Mouse (Mus musculus) kidney, adult 2 months (tissue): ENCODE measurements around the gene Sema3b. TPM values are rescaled to one million over a fixed set of nuclear protein-coding genes. Genes with fewer than 3 reads are reported as not detected.
A peak's percentile ranks its signal among the peaks of the same experiment; 100 is the strongest.

Source experiments
- DNase-seq: peaks from one replicate; pipeline ENCODE4 v3.0.0; 2021
- H3K27ac ChIP-seq: fragments of 200-500 bp; 2 replicates; pipeline ENCODE4 v1.5.1; 2012; ENCODE audit warnings: low read depth, low read length, control low read depth, inconsistent platforms; ENCODE audit not compliant: insufficient read depth
- H3K27me3 ChIP-seq: fragments of 200-500 bp; replicated peaks from 2 replicates; pipeline ENCODE4 v1.6.1; 2012; ENCODE audit warnings: mild to moderate bottlenecking, moderate library complexity, low read length, inconsistent platforms; ENCODE audit not compliant: control insufficient read depth, insufficient read depth
- H3K36me3 ChIP-seq: fragments of 200-500 bp; 2 replicates; pipeline ENCODE4 v1.6.1; 2012; ENCODE audit warnings: mild to moderate bottlenecking, moderate library complexity, low read length, inconsistent platforms; ENCODE audit not compliant: control insufficient read depth, insufficient read depth
- H3K4me1 ChIP-seq: fragments of 200-500 bp; 2 replicates; pipeline ENCODE4 v1.6.1; 2011; ENCODE audit warnings: low read length; ENCODE audit not compliant: control insufficient read depth, insufficient read depth
- H3K4me3 ChIP-seq: fragments of 200-500 bp; 2 replicates; pipeline ENCODE4 v1.5.1; 2011; ENCODE audit warnings: mild to moderate bottlenecking, low read depth, low read length, control low read depth; ENCODE audit not compliant: insufficient read depth
- CTCF ChIP-seq: fragments of 200-500 bp; conservative IDR thresholded peaks from 2 replicates; pipeline ENCODE4 v1.5.1; 2011; ENCODE audit warnings: low read depth, mild to moderate bottlenecking, control low read depth, low read length, moderate library complexity, mixed read lengths; ENCODE audit not compliant: insufficient read depth, insufficient read length
- POLR2A ChIP-seq: fragments of 200-500 bp; IDR thresholded peaks from one replicate; pipeline ENCODE4 v1.6.1; 2011; ENCODE audit warnings: low read depth, low read length, control low read depth
- WGBS: fragments of 180-500 bp; shearing (Covaris S2); methylation state at CpG from one replicate; pipeline ENCODE4 v1.1.7; 2018; 5-methylcytosine and 5-hydroxymethylcytosine counted together
- polyA plus RNA-seq: library from polyadenylated mRNA; depleted of rRNA; stranded (reverse); fragments of >200 nt; gene quantifications from 2 replicates; pipeline ENCODE4 v1.2.3, GENCODE M21; 2012

Gene Sema3b
- polyA plus RNA-seq, 1 experiment = 63.3 TPM

- H3K27ac ChIP-seq = peak overlapping the region; percentile 34; the same call in 1 of the 2 replicates
- no peaks in the 10 kb centered on the region for H3K27me3 ChIP-seq
- peaks cover 50% of the 10 kb centered on the region for H3K4me1 ChIP-seq
- TF ChIP-seq POLR2A (no peak), CTCF (no peak)
- no peak overlapping the region for H3K4me3 ChIP-seq
- no peaks in the 10 kb centered on the region; the same call in 1 of the 2 replicates for H3K36me3 ChIP-seq
- DNase-seq = peak; percentile 71
Observed at GRCm38 (mm10) chr9:107620954-107621353, 11.9 kb upstream of the Sema3b start.

DNA sequence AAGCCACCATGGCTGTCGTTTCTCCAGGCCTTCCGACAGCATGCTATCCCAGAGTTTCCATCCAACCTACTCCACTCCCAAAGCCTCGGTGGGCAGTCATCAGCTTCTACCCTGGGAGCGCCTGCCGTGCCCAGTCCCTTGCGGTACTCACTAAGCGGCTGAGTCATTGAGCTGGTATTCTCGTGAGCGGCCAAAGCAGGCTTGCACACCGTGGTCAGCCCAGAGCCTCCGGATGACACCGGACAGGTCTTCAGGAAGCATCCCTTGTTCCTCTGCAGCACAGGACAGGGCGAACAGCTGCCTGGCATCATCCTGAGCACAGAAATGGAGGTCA is 10.5 kb upstream of the Sema3b start:
- 36% methylated on average over 13 of the region's 13 CpGs for WGBS
- Histone ChIP-seq H3K27me3 (no peaks in the 10 kb centered on the region), H3K4me3 (no peak overlapping the region), H3K4me1 (peaks cover 41% of the 10 kb centered on the region), H3K27ac (peak overlapping the region; percentile 79), H3K36me3 (peaks cover 2% of the 10 kb centered on the region)
- DNase-seq = no peak
- TF ChIP-seq CTCF (no peak), POLR2A (no peak)

- H3K27me3 ChIP-seq = no peaks in the 10 kb centered on the region
- 18% methylated on average over 13 of the region's 13 CpGs for WGBS
- DNase-seq = peak; percentile 95
- peaks cover 2% of the 10 kb centered on the region for H3K36me3 ChIP-seq
- no peak overlapping the region for H3K4me3 ChIP-seq
- TF ChIP-seq POLR2A (no peak), CTCF (no peak)
- peaks cover 36% of the 10 kb centered on the region for H3K4me1 ChIP-seq
- peak overlapping the region; percentile 91 for H3K27ac ChIP-seq
Observed at GRCm38 (mm10) chr9:107618778-107619545, 9.9 kb upstream of the Sema3b start.

DNA sequence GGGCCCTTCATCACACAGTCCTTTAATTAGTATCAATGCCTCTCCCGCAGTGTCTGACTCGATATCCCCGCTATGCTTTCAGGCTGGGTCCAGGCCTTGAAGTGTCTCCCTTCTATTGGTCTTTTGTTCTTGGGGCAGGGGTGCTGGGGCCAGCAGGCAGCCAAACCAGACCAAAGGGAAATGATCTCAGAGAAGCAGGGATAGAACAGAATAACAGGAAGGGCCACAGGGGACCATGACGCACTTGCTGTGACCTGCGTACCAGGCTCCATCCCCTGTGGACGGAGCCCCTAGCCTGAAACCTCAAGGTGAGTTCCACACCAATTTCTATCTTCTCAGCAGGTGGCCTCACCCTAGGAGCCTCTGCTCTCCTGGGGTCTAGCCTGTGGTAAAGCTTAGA is 9.1 kb upstream of the Sema3b start:
- H3K4me1 ChIP-seq = peaks cover 37% of the 10 kb centered on the region
- H3K36me3 ChIP-seq = peaks cover 2% of the 10 kb centered on the region
- H3K27me3 ChIP-seq = no peaks in the 10 kb centered on the region
- no peak for DNase-seq
- WGBS = 78% methylated on average over 6 of the region's 6 CpGs
- H3K27ac ChIP-seq = peak overlapping the region; percentile 91
- TF ChIP-seq CTCF = no peak
- TF ChIP-seq POLR2A = no peak
- H3K4me3 ChIP-seq = no peak overlapping the region

DNA sequence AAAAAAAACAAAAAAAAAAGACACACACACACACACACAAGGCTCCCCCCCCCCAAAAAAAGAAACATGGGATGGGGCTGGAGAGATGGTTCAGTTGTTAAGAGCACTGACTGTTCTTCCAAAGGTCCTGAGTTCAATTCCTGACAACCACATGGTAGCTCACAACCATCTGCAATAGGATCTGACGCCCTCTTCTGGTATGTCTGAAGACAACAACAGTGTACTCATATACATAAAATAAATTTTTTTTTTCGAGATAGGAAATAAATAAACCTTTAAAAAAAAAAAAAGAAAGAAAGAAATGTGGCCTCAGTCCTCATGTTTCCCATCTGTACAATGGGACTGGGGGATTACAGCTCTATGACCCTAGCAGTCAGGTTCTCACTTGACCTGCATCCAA is 8.4 kb upstream of the Sema3b start:
- Histone ChIP-seq H3K36me3 (peaks cover 2% of the 10 kb centered on the region), H3K4me1 (peaks cover 40% of the 10 kb centered on the region), H3K4me3 (no peak overlapping the region), H3K27ac (0 out of 2 replicates have a peak overlapping the region, but pooled peaks have one; percentile 91), H3K27me3 (no peaks in the 10 kb centered on the region)
- WGBS = 75% methylated on average over 2 of the region's 2 CpGs
- DNase-seq = no peak
- no peak for TF ChIP-seq POLR2A
- no peak for TF ChIP-seq CTCF

DNA sequence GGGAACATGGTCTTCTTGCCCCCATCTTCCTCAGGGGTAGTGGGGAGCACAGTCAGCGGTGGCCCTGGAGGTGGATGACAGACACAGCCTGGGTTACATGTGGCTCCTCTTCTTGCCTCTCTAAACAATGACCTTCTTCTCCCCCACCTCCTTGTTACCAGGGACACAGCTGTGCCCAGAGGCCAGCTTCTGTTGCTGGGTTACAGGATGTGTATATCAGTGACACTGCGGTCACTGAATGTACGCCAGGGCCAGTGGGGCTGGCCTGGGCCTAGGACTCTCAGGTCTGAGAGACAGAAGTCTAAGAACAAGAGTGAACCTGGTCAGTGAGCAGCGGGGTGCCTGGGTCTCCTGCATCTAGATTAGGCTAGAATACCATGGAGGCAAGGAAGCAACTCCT is 6.0 kb upstream of the Sema3b start:
- Histone ChIP-seq H3K4me1 (peaks cover 33% of the 10 kb centered on the region), H3K27ac (no peak overlapping the region), H3K36me3 (peaks cover 2% of the 10 kb centered on the region), H3K4me3 (no peak overlapping the region), H3K27me3 (no peaks in the 10 kb centered on the region)
- no peak for DNase-seq
- WGBS = 63% methylated on average over 4 of the region's 4 CpGs
- no peak for TF ChIP-seq POLR2A
- no peak for TF ChIP-seq CTCF

GRCm38 (mm10) chr9:107612945-107613569 is 4.0 kb upstream of the Sema3b start:
- H3K4me3 ChIP-seq = peak overlapping the region; percentile 8; the same call in 1 of the 2 replicates
- peaks cover 2% of the 10 kb centered on the region for H3K36me3 ChIP-seq
- H3K4me1 ChIP-seq = peaks cover 26% of the 10 kb centered on the region
- no peak for DNase-seq
- TF ChIP-seq POLR2A = no peak
- TF ChIP-seq CTCF = peak; percentile 27; the same call in 1 of the 2 replicates
- H3K27me3 ChIP-seq = no peaks in the 10 kb centered on the region
- H3K27ac ChIP-seq = peak overlapping the region; percentile 75
- WGBS = 6% methylated on average over 12 of the region's 12 CpGs
